Mouse (Mus musculus): ENCODE measurements at regions not wholly inside any gene's neighbourhood (a gene's known extent, or its start where the extent isn't known, plus 50 kb on each side); places are given as distances from the start of the nearest gene placed in this dataset.
"Not testable (repeated sequence)": the region's sequence is repeated elsewhere in the genome, so short reads cannot be mapped to it uniquely, and the experiment has no call there.

DNA sequence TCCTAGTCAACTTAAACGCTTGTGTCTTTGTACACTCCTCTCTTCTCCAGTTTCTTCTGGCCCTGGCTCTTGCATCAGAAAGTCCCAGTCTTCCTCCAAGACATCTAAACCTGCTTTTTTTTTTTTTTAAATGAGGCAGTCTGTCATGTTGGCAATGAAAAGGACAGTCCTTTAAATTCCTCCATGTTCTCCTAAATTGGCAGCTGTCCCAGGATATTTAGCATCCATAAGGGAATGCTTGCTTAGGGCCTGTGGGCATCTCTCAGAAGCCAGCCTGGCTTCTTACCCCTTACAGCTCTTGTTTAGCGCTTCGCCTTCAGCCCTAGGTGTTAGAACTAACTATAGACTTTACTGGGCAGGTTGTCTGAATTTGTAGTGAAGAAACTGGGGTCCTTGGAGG is 311.2 kb downstream of the Eipr1 start:
- no peak overlapping the region for H3K4me2 ChIP-seq (ENCODE audit: low read depth, low read length, severe bottlenecking)
- WGBS: 87% methylated on average over 3 of the region's 3 CpGs
- no peaks in the 10 kb centered on the region for H3K4me1 ChIP-seq (replicated peaks; ENCODE audit: control insufficient read depth, insufficient read depth, low read length)
- no peaks in the 10 kb centered on the region for H3K36me3 ChIP-seq (ENCODE audit: control insufficient read depth, insufficient read depth, low read length)
- no peak overlapping the region for H3K27ac ChIP-seq (ENCODE audit: low read depth, low read length)
- no peak overlapping the region for H3K4me3 ChIP-seq (ENCODE audit: low read depth, low read length)
- no peaks in the 10 kb centered on the region for H3K9me3 ChIP-seq (ENCODE audit: control insufficient read depth, low read length)
- DNase-seq (ENCODE audit: low spot score): no peak
- H3K9ac ChIP-seq (ENCODE audit: low read length): no peak overlapping the region
- no peak for ATAC-seq (replicated peaks; ENCODE audit: low FRiP score)
- H3K27me3 ChIP-seq (ENCODE audit: control insufficient read depth, insufficient read depth, low read length): no peaks in the 10 kb centered on the region

DNA sequence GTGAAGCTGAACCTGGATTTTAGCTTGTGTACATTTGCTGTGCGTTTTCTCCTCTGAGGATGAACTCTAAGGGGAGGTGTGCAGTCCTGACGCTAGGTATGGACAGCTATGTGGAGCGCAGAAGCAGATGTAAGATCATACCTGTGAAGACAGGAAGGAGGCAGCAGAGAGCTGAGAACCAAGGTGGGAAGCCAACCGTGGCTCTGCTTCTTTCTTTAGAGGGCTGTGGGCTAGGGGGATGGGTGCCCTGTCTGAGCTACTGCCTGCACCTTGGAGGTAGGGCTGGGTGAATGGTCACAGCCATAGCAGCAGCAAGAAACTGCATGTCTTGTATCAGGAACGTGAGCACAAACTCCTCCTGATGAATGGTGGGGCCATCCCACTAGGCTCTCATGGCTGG is 316.6 kb downstream of the Eipr1 start:
- H3K27ac ChIP-seq (ENCODE audit: low read depth, low read length): no peak overlapping the region

DNA sequence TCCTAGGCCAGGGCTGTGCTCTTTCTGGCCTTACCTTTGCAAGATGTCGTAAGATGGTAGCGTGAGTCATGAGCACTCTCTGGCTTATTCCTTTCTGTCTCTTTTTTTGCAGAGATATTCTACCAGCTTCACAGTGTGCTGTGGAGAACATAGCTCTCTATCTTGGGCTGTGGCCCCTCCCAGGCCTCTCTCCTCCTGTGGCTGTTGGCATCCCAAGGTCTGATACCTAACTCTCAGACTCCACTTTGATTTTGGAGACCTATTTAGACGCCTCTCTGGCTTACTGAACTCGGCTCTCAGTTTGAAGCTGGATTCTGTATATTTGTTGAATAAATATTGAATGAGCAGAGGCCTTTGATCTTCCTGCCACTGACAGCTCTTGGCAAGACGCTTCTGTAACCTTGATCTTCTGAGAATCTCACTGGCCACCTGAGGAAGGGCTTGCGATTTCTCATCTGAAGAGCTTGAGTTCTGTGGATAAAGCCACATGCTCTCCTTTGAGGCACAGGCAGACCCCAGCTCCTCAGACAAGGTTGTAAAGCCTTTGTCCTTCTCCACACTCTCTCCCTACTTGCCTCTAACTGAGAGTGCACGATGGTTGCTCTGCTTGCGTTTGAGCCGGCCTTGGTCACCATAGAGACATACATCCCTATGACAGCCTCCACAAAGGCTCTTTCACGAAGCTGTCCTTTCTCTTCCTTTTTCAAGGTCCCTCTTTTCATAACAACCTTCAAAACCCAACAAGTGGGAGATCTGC is 323.7 kb downstream of the Eipr1 start:
- Histone ChIP-seq H3K4me1 (replicated peaks; ENCODE audit: control insufficient read depth, insufficient read depth, low read length) (no peaks in the 10 kb centered on the region), H3K9me3 (ENCODE audit: control insufficient read depth, low read length) (no peaks in the 10 kb centered on the region), H3K9ac (ENCODE audit: low read length) (no peak overlapping the region), H3K27ac (ENCODE audit: low read depth, low read length) (no peak overlapping the region), H3K36me3 (ENCODE audit: control insufficient read depth, insufficient read depth, low read length) (no peaks in the 10 kb centered on the region), H3K4me2 (ENCODE audit: low read depth, low read length, severe bottlenecking) (no peak overlapping the region), H3K4me3 (ENCODE audit: low read depth, low read length) (no peak overlapping the region), H3K27me3 (ENCODE audit: control insufficient read depth, insufficient read depth, low read length) (no peaks in the 10 kb centered on the region)
- 77% methylated on average over 10 of the region's 10 CpGs for WGBS
- no peak for ATAC-seq (replicated peaks; ENCODE audit: low FRiP score)
- no peak for DNase-seq (ENCODE audit: low spot score)

More for the DNA sequence above, 316.6 kb downstream of the Eipr1 start:
- no peak overlapping the region for H3K4me2 ChIP-seq (ENCODE audit: low read depth, low read length, severe bottlenecking)
- H3K4me3 ChIP-seq (ENCODE audit: low read depth, low read length): no peak overlapping the region
- no peak for ATAC-seq (replicated peaks; ENCODE audit: low FRiP score)
- no peaks in the 10 kb centered on the region for H3K27me3 ChIP-seq (ENCODE audit: control insufficient read depth, insufficient read depth, low read length)
- no peaks in the 10 kb centered on the region for H3K4me1 ChIP-seq (replicated peaks; ENCODE audit: control insufficient read depth, insufficient read depth, low read length)
- WGBS: 25% methylated on average over 5 of the region's 5 CpGs
- DNase-seq (ENCODE audit: low spot score): no peak
- H3K9ac ChIP-seq (ENCODE audit: low read length): no peak overlapping the region
- H3K36me3 ChIP-seq (ENCODE audit: control insufficient read depth, insufficient read depth, low read length): no peaks in the 10 kb centered on the region
- no peaks in the 10 kb centered on the region for H3K9me3 ChIP-seq (ENCODE audit: control insufficient read depth, low read length)

DNA sequence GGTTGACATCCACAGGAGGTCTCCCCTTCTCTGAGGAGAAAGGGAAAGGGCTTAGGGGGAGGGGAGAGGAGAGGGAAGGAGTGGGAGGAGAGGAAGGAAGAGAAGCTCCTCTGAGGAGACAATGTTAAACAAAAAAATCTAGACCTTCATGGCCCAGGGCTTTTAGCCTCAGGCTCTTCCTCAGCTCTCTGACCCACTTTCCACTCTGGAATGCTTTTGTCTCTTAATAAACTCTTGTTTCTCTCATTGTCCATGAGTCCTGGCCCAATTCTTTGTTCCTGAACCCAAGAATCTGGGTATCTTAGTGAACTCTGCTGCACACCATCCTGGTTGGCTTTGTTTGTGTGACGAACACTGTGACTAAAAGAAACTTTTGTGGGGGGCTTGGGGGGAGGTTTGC is 325.0 kb downstream of the Eipr1 start:
- ATAC-seq (replicated peaks; ENCODE audit: low FRiP score): no peak
- Histone ChIP-seq H3K4me2 (ENCODE audit: low read depth, low read length, severe bottlenecking) (no peak overlapping the region), H3K9me3 (ENCODE audit: control insufficient read depth, low read length) (no peaks in the 10 kb centered on the region), H3K27ac (ENCODE audit: low read depth, low read length) (no peak overlapping the region), H3K4me3 (ENCODE audit: low read depth, low read length) (no peak overlapping the region), H3K4me1 (replicated peaks; ENCODE audit: control insufficient read depth, insufficient read depth, low read length) (no peaks in the 10 kb centered on the region), H3K27me3 (ENCODE audit: control insufficient read depth, insufficient read depth, low read length) (no peaks in the 10 kb centered on the region), H3K9ac (ENCODE audit: low read length) (no peak overlapping the region), H3K36me3 (ENCODE audit: control insufficient read depth, insufficient read depth, low read length) (no peaks in the 10 kb centered on the region)
- 42% methylated on average over 1 of the region's 1 CpGs for WGBS
- DNase-seq (ENCODE audit: low spot score): no peak

DNA sequence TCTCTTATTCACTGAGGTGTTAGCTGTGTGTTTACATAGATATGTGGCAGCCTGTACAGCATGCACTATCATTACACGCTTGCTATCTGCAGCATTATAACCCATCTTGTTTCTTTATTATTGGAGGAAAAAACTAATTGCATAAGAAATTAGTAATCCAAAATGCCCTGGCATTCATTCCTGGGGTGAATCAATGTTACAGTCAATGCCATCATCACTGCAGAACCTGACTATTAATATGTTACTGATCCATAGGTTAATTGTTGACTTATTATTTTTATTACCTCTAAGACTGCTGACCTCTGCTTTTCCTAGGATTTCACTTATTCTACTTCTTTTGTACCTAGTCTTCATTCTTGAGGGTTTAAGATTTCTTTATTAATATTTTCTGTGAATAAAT is 327.4 kb downstream of the Eipr1 start:
- no peak overlapping the region for H3K9ac ChIP-seq (ENCODE audit: low read length)
- no peak overlapping the region for H3K4me2 ChIP-seq (ENCODE audit: low read depth, low read length, severe bottlenecking)
- no peak overlapping the region for H3K27ac ChIP-seq (ENCODE audit: low read depth, low read length)
- no peaks in the 10 kb centered on the region for H3K27me3 ChIP-seq (ENCODE audit: control insufficient read depth, insufficient read depth, low read length)
- DNase-seq (ENCODE audit: low spot score) (no peak), ATAC-seq (replicated peaks; ENCODE audit: low FRiP score) (no peak)
- H3K4me1 ChIP-seq (replicated peaks; ENCODE audit: control insufficient read depth, insufficient read depth, low read length): no peaks in the 10 kb centered on the region; the same call in 1 of the 2 replicates
- no peak overlapping the region for H3K4me3 ChIP-seq (ENCODE audit: low read depth, low read length)
- no peaks in the 10 kb centered on the region for H3K36me3 ChIP-seq (ENCODE audit: control insufficient read depth, insufficient read depth, low read length)
- WGBS: 95% methylated on average over 1 of the region's 1 CpGs
- no peaks in the 10 kb centered on the region for H3K9me3 ChIP-seq (ENCODE audit: control insufficient read depth, low read length)

DNA sequence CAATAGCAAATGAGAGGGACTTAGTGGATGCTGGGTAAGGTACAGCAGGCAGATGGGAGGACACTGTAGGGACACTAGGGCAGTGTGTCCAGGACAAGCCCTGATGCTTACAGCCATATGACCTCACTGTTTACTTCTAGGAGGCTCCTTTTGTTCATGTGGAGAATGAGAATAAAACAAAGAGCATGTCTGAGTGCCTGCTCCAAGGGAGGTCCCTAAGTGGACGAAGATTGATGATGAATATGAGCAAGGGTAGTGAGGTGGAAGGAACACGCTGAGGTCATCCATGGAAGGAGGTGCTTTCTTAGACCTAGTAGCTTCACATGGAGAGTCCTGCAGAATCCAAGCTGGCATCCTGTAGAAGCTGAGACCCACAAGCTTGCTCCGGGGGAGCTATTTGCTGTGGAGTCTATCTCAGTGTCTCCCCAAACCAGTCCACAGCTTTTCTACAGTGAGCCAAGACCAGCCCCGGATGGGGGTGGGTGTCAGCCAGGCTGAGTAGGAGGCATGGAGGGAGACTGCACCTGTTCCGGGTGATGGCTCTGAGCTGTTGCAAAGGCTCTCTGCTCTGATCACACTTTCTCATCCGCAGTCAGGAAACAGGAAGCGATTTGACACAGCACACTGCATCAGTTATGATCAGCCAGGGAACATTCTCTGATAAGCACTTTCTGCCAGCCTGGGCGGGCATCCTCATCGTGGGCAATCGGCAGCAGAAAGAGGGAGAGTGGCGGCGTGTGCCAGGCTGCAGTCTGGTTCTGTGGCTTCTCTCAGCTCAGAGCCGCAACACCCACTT is 332.0 kb downstream of the Eipr1 start:
- no peak for DNase-seq (ENCODE audit: low spot score)
- Histone ChIP-seq H3K27me3 (ENCODE audit: control insufficient read depth, insufficient read depth, low read length) (no peaks in the 10 kb centered on the region), H3K9ac (ENCODE audit: low read length) (no peak overlapping the region), H3K27ac (ENCODE audit: low read depth, low read length) (no peak overlapping the region), H3K4me1 (replicated peaks; ENCODE audit: control insufficient read depth, insufficient read depth, low read length) (no peaks in the 10 kb centered on the region; the same call in 1 of the 2 replicates), H3K4me3 (ENCODE audit: low read depth, low read length) (no peak overlapping the region), H3K9me3 (ENCODE audit: control insufficient read depth, low read length) (no peaks in the 10 kb centered on the region), H3K36me3 (ENCODE audit: control insufficient read depth, insufficient read depth, low read length) (no peaks in the 10 kb centered on the region), H3K4me2 (ENCODE audit: low read depth, low read length, severe bottlenecking) (no peak overlapping the region)
- no peak for ATAC-seq (replicated peaks; ENCODE audit: low FRiP score)
- 77% methylated on average over 13 of the region's 13 CpGs for WGBS

DNA sequence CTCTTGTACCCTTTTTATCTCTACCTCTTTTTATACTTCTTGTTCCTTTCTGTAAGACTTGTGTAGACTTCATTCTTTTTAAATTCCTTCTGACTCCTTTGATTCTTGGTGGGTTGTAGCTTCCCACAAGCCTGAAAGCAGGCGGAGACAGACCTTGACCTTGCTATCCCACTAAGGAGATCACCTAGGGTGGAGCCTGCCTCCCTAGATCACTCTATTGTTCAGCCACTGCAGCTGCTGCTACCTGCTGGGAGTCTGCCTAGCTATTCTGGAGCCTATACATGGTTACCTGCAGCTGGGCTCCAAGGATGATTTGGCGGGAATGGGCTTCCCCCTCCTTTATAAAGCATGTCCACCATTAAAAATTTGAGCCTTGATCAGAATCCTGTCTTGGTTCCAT is 335.6 kb downstream of the Eipr1 start:
- H3K4me1 ChIP-seq (replicated peaks; ENCODE audit: control insufficient read depth, insufficient read depth, low read length); H3K4me2 ChIP-seq (ENCODE audit: low read depth, low read length, severe bottlenecking); H3K36me3 ChIP-seq (ENCODE audit: control insufficient read depth, insufficient read depth, low read length); H3K9me3 ChIP-seq (ENCODE audit: control insufficient read depth, low read length); H3K27ac ChIP-seq (ENCODE audit: low read depth, low read length); ATAC-seq (replicated peaks; ENCODE audit: low FRiP score); DNase-seq (ENCODE audit: low spot score); H3K9ac ChIP-seq (ENCODE audit: low read length); H3K4me3 ChIP-seq (ENCODE audit: low read depth, low read length); H3K27me3 ChIP-seq (ENCODE audit: control insufficient read depth, insufficient read depth, low read length): not testable (repeated sequence)
- WGBS: 50% methylated on average over 2 of the region's 2 CpGs

DNA sequence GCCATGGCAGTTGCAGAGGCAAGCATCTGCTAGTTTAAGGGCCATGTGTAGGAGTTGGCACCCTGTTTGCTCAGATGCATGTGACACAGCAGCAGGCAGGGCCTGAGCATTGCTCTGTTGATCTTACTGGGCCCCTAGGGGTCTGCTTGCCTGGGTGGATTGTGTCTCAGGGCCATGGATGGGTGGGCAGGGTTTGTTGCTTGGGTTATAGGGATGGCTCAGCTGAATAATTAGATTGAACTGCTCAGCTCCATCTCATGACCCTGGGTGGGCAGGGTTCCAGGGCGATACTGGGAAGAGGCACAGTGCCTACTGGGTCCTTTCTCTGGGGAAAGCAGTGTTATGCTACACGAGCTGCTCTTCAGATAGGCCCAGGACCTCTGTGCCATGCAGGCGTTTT is 338.0 kb downstream of the Eipr1 start:
- Histone ChIP-seq H3K4me2 (ENCODE audit: low read depth, low read length, severe bottlenecking) (no peak overlapping the region), H3K9me3 (ENCODE audit: control insufficient read depth, low read length) (no peaks in the 10 kb centered on the region), H3K4me1 (replicated peaks; ENCODE audit: control insufficient read depth, insufficient read depth, low read length) (0 out of 2 replicates have a peak, but pooled peaks cover under 1% of the 10 kb centered on the region), H3K27ac (ENCODE audit: low read depth, low read length) (no peak overlapping the region), H3K36me3 (ENCODE audit: control insufficient read depth, insufficient read depth, low read length) (no peaks in the 10 kb centered on the region), H3K4me3 (ENCODE audit: low read depth, low read length) (no peak overlapping the region), H3K9ac (ENCODE audit: low read length) (no peak overlapping the region), H3K27me3 (ENCODE audit: control insufficient read depth, insufficient read depth, low read length) (peaks cover 2% of the 10 kb centered on the region; the same call in 1 of the 2 replicates)
- no peak for ATAC-seq (replicated peaks; ENCODE audit: low FRiP score)
- WGBS: 76% methylated on average over 3 of the region's 3 CpGs
- no peak for DNase-seq (ENCODE audit: low spot score)
